Mouse (Mus musculus) gastrocnemius, adult 8-10 months (tissue): ENCODE results near the gene Ppm1l. TPM values are rescaled to one million over a fixed set of nuclear protein-coding genes. Genes with fewer than 3 reads are reported as not detected.

Experiments used
- DNase-seq, 2 experiments: peaks; one replicate each; pipeline ENCODE4 v3.0.0; 2022; ENCODE audit warnings: low spot score in 2 of 2
- total RNA-seq, 4 experiments: library from RNA; stranded (reverse); gene quantifications; 2 replicates each; pipeline ENCODE4 v1.2.4; 2022

Ppm1l gene
- 100 to 1,000 TPM; 102 to 132 (median 111) TPM for total RNA-seq

- DNase-seq = peak; percentile 82 to 89
Observed at GRCm38 (mm10) chr3:69316391-69317195, at the start of gene Ppm1l. Gene Ppm1l (plus strand): TSS chr3:69316861.

DNA sequence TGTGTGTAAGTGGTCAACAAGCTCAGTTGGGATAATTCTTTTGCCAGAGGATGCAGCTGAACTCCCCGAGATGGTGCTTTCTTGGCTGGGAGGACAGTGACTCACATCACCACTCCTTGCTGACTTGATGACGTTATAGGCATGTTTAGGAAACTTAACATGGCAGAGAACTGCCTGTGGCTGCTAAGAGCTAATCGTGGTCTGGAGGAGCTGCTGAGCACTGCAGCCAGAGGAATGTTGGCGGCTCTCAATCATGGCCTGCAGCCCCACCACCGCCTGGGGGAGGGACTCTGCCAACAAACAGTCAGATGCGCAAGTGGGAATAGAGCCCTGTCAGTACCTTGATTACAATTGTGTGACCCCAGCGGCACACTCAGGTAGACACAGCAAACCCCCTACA lies 44.8 kb upstream of the Ppm1l start:
- DNase-seq = peak; percentile 25 to 58

DNA sequence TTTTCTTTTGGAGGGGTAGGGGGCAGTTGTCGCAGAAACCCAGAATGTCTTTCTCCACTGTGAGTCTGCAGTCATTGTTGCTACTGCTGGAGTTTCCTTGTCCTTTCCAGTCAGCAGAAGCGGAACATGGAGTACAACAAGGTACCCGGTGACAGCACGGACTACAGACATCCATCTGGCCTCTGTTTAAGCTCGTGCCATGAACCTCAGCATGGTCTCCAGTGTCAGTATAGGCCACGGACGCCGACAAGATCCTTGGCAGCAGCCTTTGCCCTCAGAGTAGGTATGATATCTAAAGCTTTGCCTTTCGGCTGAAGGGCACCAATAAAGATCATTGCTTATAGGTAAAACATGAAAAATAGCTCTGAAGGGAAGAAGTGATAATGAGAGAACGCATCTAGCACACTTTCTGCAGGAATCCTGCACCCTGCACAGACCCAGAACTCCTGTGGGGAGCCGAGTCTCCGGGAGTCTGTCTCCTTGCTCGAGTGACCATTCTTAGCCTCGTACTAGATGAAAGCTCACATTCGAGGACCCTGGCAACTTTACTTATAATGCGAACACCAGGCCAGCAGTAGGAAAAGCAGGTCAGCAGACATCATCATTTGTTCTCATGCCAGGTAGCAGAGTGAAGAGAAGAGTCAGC lies 42.5 kb upstream of the Ppm1l start:
- DNase-seq = no peak

DNA sequence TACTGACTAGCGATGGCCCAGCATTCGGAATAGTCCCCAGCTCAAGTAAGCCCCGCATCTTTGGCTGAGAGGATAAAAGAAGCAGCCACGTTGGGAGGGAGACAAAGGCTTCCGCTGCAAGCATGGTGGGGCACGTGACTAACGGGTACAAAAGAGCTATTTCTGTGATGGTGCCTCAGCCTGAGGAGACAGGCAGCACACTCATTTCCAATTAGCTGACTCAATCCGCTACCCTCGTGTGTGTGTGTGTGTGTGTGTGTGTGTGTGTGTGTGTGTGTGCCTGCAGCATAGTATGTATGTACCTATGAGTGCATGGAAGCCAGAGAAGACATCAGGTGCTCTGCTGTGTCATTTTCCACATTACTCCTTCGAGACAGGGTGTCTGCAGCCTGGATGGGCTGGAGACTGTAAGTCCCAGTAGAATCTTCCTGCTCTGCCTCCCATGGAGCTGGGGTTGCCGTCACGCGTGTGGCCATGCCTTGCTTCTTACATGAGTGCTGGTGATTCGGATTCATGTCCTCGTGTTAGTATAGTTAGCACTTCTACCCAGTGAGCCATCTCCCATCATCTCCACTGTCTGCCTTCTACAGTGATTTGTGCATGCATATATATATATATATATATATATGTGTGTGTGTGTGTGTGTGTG lies 41.9 kb upstream of the Ppm1l start:
- no peak for DNase-seq

- DNase-seq = no peak
Observed at GRCm38 (mm10) chr3:69278648-69279047, 38.0 kb upstream of the Ppm1l start.

DNA sequence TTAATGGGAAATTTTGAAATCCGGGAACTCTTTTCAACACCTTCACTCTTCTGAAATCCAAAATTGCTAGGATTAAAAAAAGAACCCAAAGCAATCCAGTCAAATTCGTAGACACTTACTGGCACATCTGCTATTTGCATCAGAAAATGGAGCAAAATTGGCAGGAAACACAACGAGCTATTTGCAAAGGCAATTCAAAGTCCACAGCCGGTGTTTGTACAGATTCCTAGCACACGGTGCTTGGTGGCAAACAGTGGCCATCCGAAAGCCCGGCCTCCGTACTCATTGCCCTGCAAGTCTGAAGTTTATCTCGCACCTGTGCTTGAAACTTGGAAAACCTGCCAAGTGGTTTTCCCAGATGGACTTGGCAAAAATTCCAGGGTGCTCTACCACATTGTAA lies 34.3 kb upstream of the Ppm1l start:
- DNase-seq = no peak

DNA sequence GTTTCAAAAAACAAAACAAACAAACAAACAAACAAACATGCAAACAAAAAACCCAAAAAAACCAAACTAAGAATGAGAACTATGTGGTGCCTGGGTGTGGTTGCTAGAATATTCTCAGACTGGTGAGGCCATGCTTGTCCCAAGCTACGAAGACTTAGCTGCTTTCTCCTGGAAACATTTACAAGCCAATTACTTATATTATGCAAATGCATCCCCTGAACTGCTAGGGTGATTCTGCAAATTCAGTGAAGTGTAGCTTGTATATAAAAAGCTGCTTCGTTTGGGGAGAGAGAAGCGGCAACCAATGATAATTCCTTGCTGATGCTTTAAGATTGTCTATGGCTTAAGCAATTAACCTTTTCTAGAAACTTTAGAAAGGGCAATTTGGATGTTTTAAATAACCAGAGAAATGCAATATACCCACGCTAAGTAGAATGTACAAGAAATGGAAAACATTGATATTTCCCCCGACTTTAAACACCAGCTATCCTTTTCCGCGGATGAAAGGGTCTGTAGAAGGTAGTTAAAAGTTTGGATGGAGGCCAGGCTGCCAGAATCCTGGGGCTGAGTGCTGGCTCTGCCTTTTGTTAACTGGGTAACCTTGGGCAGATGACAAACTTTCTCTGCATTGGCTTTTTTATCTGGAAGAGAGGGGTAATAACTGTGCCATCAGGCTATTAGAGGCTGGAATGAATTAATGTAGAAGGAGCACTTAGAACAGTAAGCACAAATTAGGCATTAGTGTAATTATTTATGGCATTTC lies 33.4 kb upstream of the Ppm1l start:
- DNase-seq = no peak

DNA sequence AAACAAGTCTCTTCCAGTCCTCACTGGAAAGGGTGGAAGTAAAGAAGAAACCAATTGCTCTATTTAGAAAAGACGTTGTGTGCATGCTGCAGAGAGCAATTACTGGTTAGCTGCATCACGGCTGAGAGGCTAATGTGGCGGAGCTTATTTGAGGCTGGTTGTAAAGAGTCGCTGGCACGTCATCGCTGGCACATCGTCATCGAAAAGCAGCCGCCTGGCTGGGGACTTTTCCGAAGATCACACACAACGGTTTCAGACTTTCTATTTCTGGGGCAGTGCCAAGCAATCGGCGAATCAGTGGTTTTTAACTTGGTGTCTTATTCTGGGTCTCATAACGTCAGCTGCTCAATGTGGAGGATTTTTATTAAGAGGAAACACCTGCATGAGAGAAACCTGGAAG lies 26.8 kb upstream of the Ppm1l start:
- peak in 1 of 2 experiments; percentile 27 for DNase-seq

GRCm38 (mm10) chr3:69290294-69290693 lies 26.4 kb upstream of the Ppm1l start:
- peak; percentile 75 to 83 for DNase-seq

- no peak for DNase-seq
Observed at GRCm38 (mm10) chr3:69290844-69291243, 25.8 kb upstream of the Ppm1l start.

DNA sequence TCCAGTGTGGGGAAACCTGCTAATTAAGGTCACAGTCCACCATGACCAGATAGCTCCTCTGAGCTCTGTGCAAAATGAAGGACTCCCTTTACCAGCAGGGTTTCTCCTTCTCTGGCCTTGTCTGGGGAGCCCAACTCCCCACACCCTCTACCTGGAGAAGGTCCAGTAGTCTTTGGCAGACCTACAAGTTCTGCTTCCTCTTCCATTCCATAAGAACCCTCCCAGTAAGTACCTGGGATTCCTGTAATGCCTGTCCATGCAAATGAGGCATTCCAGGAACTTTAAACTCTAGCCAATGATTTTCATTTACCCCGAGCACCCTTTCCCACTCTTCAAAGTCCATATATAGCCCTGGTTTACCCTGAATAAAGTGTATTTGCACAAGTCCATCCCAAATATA lies 24.0 kb upstream of the Ppm1l start:
- DNase-seq = no peak

- no peak for DNase-seq
Observed at GRCm38 (mm10) chr3:69296270-69296669, 20.4 kb upstream of the Ppm1l start.

DNA sequence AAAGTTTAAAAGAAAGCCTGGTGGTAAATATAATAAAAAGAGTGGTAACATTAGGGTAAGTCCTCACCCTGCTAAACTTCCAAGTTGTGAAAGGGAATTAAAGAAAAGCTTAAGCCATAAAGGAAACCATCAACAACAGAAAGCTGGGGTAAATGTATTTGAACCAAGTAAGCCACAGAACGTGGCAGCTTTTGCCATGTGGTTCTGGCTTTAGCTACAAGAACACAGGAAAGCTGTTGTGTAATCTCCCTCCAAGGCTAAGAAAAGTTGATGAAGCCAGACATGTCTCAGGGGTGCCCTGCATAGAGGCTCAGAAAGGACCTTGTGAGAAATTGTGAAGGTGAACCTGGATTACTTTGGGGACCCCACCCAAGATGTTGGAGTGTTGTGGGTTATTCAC lies 16.5 kb upstream of the Ppm1l start:
- DNase-seq = no peak

DNA sequence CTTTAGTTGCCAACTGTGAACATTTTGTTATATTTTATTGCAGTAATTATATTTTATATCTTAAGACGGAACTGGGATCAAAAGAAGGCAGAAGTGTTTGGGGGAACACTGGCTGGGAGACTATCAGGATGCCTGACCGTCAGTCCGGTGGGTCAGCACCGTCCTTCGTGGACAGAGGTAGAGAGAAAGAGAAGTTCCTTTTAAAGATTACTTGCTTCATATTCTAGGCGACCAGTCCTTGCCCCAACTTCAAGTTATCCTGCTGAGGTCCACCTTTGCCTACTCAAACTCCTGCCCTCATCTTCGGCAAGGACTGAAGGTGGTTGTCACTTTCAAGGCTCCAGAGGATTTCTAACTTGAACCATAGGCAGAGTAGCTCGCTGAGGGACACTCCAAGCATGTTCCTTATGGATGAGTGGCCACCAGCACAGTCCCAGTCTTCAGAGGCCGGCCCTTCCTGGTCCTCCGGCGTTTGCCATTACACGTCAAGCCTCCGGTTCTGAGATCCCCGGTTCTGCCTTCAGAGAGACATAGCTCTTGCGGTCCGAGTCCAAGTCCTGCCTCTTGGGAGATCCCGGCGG lies 761 bp upstream of the Ppm1l start:
- DNase-seq = no peak

DNA sequence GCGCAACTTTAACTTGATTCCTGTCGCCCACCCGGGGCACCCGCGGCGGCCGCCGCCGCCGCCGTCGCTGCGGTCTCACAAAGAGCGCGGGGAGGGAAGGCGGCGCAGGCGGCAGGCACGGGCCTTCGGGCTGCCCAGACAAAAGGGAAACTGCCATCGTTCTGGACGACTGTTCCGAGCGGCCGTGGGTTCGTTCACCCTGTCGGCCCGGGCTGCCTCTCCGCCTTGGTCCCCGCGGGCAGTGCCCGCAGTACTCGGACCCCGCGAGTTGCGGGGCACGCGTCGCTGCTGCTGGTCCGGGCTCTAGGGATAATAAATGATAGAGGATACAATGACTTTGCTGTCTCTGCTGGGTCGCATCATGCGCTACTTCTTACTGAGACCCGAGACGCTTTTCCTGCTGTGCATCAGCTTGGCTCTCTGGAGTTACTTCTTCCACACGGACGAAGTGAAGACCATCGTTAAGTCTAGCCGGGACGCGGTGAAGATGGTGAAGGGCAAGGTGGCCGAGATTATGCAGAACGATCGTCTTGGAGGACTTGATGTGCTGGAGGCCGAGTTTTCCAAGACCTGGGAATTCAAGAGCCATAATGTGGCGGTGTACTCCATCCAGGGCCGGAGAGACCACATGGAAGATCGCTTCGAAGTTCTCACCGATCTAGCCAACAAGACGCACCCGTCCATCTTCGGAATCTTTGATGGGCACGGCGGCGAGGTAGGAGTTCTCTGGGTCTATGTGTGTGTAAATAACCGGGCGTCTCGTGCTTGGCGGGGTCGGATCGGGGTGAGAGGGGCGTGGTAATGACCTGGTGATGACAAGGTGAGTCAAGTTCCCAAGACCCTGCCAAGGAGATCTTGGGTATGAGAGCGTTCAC lies 827 bp downstream of the Ppm1l start:
- DNase-seq = peak in 1 of 2 experiments; percentile 12

GRCm38 (mm10) chr3:69318131-69318951 lies 1.7 kb downstream of the Ppm1l start:
- peak in 1 of 2 experiments; percentile 31 for DNase-seq

DNA sequence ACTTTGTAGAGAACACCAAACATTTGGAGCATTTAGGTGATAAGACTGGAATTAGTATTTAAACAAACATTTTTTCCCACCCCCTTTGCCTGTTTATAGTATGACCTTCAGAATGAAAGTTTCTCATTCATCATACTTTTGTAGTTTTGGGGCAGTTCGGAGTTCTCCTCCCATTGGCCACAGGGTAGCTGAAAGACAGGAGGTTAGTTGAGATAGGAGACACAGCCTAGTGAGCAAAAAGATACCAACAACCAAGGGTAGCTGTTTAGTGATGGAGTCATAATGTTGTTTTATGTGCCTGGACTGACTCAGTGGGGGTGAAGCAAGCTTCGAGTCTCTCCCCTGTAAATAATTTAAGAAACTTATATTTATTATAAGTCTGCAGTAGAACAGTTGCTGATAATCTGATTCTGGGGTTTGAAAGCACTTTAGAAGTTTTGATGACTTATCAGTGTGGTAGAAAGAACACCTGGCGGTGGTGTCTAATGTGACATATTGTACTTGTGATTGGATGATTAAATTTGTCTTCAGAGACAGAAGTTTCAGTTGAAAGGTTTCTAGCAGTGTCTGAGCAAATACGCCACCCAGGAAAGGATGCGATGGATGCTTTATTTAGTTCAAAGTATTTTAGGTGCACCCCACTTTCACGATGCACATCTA lies 2.5 kb downstream of the Ppm1l start:
- DNase-seq = no peak

DNA sequence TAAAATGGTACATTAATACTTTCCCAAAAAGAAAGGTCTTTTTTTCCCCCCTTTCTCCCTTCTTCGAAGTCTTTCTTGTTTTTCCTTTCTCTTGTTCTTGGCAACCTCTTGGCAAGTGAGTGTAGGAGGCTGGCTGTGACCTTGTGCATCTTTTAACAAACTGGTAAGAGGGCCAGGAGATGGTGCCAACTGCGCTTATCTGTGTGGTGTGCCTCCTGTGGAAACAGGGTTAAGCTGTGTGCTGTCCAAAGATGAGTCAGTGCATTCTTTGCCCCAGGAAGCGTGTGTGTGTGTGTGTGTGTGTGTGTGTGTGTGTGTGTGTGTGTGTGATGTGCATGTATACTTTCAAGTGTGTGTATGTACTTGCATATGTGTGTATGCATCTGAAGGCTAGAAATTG lies 7.3 kb downstream of the Ppm1l start:
- DNase-seq = no peak

DNA sequence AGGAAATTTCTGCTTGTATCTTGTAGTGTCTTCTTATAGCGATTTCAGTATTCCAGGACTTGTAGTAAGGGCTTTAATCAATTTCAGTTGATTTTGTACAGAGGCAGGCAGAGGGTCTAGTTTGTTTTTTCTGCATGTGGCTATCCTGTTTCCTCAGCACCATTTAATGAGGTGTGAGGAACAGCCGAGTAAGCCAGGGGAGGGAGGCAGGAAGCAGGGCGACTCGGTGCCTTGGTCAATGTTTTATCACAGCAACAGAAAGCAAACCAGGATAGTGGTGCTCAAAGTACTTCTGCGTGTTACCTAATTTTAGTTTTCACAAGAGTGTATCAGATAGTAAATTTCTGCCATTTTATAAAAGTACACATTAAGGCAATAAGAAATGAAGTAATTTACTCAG lies 13.2 kb downstream of the Ppm1l start:
- no peak for DNase-seq
